Mouse (Mus musculus) megakaryocyte, embryonic 14.5 days (primary cell): ENCODE measurements at regions not wholly inside any gene's neighbourhood (a gene's known extent, or its start where the extent isn't known, plus 50 kb on each side); places are given as distances from the start of the nearest gene placed in this dataset.

Experiments used
- H3K27me3 ChIP-seq: replicated peaks from 2 replicates; pipeline ENCODE3; 2012; ENCODE audit warnings: inconsistent platforms
- H3K36me3 ChIP-seq: replicated peaks from 2 replicates; pipeline ENCODE3; 2012; ENCODE audit warnings: low read length, inconsistent platforms, mixed read lengths
- H3K4me1 ChIP-seq: 2 replicates; pipeline ENCODE4 v1.6.1; 2012; ENCODE audit warnings: inconsistent platforms
- H3K4me3 ChIP-seq: replicated peaks from 2 replicates; pipeline ENCODE3; 2012; ENCODE audit warnings: moderate library complexity, mild to moderate bottlenecking, inconsistent platforms
- H3K9me3 ChIP-seq: 2 replicates; pipeline ENCODE4 v1.6.1; 2012; ENCODE audit warnings: inconsistent platforms
- FLI1 ChIP-seq: IDR thresholded peaks from 2 replicates; pipeline ENCODE4 v1.6.1; 2012; ENCODE audit warnings: low read length, inconsistent platforms, mixed read lengths
- GATA1 ChIP-seq: IDR thresholded peaks from 3 replicates; pipeline ENCODE4 v1.6.1; 2012; ENCODE audit warnings: mixed read lengths, low read length, inconsistent platforms, borderline replicate concordance

DNA sequence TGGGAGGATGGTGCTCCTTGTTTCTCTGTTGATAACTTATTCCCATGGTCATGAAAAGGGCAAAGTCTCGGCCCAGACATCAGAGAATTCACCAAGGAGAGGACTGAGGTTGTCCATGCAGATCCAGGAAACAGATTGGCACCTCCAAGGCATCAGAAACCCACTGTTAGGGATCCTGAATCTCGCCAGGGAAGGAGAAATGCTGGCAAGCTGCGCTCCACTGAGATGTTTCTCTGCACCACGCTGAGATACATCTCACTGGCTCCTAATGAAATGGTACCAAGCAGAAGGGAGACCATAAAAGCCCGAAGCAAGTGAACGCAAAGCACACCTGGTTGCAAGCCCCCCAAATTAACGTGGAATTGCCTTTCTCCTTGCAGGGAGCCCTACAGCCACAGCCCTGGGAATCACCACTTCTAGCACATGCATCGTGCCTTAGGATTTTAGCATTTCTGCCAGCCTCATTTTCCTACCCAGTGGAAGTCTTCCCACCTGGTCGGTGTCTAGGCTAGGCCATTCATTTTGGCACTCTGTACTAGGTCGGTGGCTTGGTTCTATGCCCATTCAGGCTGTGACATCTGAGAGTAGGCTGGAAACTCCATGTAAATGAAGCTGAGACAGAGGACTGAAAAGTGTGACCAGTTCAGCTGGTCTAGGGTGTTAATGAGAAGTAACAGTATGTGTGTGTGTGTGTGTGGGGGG is 336.3 kb downstream of the Mex3b start:
- no peak for TF ChIP-seq FLI1
- no peak for TF ChIP-seq GATA1
- Histone ChIP-seq H3K36me3 (no peaks in the 10 kb centered on the region), H3K4me3 (no peak overlapping the region), H3K4me1 (peaks cover 5% of the 10 kb centered on the region; the same call in 1 of the 2 replicates), H3K9me3 (no peaks in the 10 kb centered on the region), H3K27me3 (peaks cover 22% of the 10 kb centered on the region)

DNA sequence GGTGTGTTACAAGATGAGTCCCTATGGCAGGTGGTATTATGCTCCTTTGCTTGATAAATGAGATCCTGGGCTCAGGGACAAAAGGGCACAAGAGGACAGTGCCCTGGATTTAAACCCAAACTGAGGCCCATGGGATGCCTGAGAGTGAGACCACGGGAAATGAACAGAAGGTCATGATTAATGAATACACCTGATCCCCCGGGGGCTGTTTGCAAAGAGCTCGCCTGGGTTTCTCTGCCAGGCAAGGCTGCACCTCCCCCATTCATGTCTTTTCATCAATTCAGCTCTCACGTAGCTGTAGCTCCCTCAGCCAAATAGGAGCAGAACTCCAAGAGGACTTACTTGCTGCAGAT is 336.9 kb downstream of the Mex3b start:
- TF ChIP-seq FLI1 (no peak), GATA1 (no peak)
- Histone ChIP-seq H3K9me3 (no peaks in the 10 kb centered on the region), H3K4me1 (peaks cover 5% of the 10 kb centered on the region; the same call in 1 of the 2 replicates), H3K36me3 (no peaks in the 10 kb centered on the region), H3K4me3 (no peak overlapping the region), H3K27me3 (peaks cover 24% of the 10 kb centered on the region)

DNA sequence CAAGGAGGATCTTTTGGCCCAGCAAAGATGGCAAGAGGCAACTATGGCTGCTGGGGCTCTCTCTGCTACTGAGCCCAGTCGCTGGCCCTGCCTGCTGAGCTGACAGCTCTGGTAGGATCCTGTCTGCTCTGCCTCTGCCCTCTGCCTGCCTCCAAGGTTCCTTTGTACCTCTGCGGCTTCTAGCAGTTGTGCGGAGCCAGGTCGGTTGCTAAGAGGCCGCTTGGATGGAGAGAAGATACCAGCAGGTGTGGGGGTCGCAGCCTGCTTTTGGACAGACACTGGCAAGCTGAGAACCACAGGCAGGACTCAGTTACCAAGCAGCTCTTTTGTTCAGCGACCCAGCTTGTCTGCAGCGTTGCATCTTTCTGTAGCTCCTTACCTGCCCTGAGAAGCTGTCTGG is 337.6 kb downstream of the Mex3b start:
- Histone ChIP-seq H3K4me3 (no peak overlapping the region), H3K36me3 (no peaks in the 10 kb centered on the region), H3K9me3 (no peaks in the 10 kb centered on the region), H3K4me1 (peaks cover 5% of the 10 kb centered on the region; the same call in 1 of the 2 replicates), H3K27me3 (peaks cover 24% of the 10 kb centered on the region)
- TF ChIP-seq FLI1 (no peak), GATA1 (no peak)

DNA sequence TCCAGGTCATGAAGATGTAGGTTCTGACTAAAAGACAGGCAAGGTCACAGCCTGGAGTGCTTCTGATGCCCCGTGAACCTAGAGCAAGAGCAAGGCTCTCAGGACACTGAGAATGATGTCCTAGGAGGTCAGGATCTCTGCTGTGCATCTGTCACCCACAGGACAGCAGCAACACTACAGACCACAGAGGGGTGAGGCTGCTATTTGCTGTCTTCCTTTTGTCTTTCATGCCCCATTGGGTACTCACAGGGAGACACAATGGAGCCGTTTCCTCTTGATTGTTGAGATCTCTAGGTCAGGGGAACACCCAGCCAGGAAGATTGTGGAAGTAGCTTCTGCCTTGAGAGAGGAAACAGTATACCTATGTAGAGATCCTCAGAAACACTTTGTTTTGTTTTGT is 339.9 kb downstream of the Mex3b start:
- Histone ChIP-seq H3K27me3 (peaks cover 16% of the 10 kb centered on the region), H3K9me3 (no peaks in the 10 kb centered on the region), H3K4me3 (no peak overlapping the region), H3K36me3 (no peaks in the 10 kb centered on the region), H3K4me1 (peaks cover 3% of the 10 kb centered on the region; the same call in 1 of the 2 replicates)
- TF ChIP-seq FLI1 (no peak), GATA1 (no peak)

DNA sequence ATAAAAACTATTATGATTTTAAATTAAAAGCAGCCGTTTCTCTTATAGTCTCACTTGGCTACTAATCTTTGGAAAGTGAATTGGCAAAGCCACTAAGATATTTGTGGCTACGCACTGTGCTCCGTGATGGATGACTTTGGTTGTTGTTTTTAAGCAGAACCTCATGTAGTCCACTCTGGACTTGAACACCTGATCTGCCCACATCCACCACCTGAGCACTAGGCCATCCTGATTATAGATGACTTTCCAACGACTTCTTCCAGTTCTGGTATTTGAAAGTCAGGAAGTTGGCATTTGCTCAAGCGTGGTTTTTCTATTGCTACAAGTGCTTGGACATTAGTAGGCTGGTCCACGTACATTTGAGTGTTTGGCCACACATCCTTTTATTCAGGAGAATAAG is 344.5 kb downstream of the Mex3b start:
- H3K4me3 ChIP-seq, result no peak overlapping the region
- H3K27me3 ChIP-seq, result peaks cover 3% of the 10 kb centered on the region
- no peaks in the 10 kb centered on the region for H3K9me3 ChIP-seq
- TF ChIP-seq GATA1 (no peak), FLI1 (no peak)
- no peaks in the 10 kb centered on the region for H3K4me1 ChIP-seq
- no peaks in the 10 kb centered on the region for H3K36me3 ChIP-seq

DNA sequence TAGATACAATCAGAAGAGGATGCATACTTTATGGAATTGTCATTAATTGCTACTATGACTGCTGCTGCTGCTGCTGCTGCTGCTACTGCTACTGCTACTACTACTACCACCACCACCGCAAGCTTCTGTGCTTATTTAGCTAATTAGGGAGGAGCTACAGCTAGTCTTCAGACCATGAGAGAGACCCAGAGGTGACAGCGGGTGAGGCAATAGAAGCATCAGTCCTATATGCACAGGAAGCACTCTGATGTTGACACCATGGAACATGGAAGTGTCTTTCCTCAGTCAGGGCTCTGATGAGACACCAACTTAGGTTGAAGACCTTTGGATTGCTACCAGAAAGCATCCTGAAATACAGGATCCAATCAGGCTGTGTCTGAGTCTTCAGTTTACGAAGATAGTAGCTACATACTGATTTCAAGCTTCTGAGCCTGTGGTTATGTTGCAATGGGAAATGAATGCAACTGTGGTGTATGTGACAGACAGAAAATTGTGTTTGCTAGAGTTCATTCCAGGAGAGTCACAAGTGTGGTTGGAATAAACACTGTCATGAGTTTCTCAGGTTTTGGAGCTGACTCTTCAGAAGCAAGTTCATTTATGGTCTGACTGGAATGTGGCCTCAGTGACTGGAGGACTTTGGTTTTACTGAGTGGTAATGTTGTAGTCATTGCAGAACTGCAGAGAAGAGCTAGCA is 355.0 kb downstream of the Mex3b start:
- Histone ChIP-seq H3K9me3 (peaks cover 5% of the 10 kb centered on the region; the same call in 1 of the 2 replicates), H3K4me1 (no peaks in the 10 kb centered on the region), H3K4me3 (no peak overlapping the region), H3K27me3 (no peaks in the 10 kb centered on the region), H3K36me3 (no peaks in the 10 kb centered on the region)
- TF ChIP-seq FLI1, result no peak
- no peak for TF ChIP-seq GATA1

DNA sequence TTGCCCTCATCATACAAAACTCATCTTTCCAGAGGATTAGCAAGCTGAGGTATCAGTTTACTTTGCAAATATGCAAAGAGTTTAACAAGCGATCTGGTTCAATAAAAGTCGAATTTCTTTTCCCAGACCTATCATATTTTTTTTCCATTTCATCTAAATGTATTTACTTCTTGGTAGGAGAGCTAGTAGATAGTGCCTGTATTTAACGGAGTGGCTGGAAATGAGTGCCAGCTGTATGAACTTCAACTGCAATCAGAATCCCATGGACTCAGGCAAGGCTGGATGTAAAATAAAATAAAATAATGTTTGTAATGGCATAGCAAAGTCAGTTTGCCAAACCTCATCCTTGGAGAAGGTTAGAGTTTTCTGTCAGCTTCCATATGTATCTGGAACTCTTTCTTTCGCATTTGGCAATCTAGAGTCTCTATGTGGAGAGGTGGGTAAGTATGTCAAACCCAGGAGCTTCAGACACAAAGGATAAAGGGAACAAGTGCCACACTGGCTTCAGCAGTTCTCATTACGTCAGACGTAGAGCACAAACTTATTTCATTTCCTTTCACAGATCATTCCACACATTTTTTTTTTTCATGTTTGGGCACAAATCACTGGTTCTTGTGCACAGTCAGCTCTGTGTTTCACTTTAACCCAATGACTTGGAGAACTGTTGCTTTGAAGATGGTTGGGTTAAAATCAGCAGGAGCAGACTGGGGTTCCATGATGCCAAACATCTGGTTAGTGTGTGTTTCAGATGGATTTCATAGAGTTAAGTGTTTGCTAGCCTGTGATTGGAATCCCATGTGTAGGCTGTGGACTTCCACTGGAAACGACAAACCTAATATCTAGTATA is 357.2 kb upstream of the Tmc3 start:
- no peaks in the 10 kb centered on the region for H3K27me3 ChIP-seq
- H3K9me3 ChIP-seq, result peaks cover 11% of the 10 kb centered on the region
- no peaks in the 10 kb centered on the region for H3K4me1 ChIP-seq
- TF ChIP-seq FLI1 (no peak), GATA1 (no peak)
- no peak overlapping the region for H3K4me3 ChIP-seq
- no peaks in the 10 kb centered on the region for H3K36me3 ChIP-seq

DNA sequence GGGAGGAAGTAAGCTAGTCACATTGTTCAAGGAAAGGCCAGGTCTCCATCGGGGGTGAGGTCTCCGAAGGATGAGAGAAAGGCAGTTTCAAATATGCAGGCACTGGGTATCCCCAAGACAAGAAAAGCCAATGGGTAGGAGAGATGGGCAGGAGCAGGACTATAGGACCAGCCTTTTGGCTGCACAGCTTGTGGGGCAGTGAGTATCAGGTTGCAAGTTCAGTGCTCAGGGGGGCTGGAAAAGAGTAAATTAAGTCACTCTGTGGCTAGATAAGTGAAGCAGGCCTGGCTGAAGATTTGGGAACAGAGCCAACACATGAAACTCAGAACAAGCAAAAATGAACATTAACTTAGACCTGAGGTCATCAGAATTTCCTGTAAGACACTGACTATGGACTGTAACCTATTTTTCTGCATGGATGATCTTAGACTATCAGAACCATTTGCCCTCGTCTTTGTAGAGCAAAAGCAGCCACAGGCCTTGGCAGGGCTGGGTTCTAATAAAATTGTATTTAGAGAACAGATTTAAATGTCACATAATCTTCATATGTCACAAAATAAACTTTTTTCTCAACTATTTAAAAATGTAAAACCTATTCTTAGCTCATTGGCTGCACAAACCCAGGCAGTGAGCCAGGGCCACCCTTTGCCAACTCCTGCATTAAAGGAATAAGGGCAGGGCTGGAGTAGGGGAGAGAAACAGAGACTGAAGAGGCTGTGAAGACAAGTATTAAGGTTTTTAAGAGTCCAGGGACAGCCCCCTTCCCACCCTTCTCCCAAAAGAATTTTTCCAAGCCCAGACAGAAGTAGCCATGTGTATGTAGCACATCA is 354.0 kb upstream of the Tmc3 start:
- Histone ChIP-seq H3K9me3 (peaks cover 11% of the 10 kb centered on the region), H3K27me3 (no peaks in the 10 kb centered on the region), H3K4me3 (no peak overlapping the region), H3K4me1 (no peaks in the 10 kb centered on the region), H3K36me3 (no peaks in the 10 kb centered on the region)
- TF ChIP-seq GATA1, result no peak
- TF ChIP-seq FLI1, result no peak

DNA sequence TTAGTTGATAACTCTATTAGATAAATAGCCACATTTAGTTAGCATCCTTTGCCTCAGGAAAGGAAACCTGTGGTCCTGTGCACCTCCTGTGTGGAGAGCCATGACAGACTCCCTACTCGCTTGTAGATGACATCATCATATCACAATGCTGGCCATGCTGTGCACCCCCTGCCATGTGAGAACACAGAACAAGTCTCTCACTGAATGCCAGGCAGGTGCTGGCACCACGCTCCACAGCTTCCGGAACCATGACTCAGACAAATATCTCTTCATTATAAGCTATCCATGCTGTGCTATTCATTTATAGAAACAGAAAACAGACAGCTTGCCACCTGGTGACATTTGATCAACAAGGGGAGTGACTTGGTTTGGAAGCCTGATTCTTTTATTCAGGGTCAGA is 349.1 kb upstream of the Tmc3 start:
- H3K4me1 ChIP-seq, result no peaks in the 10 kb centered on the region
- no peaks in the 10 kb centered on the region for H3K27me3 ChIP-seq
- no peak overlapping the region for H3K4me3 ChIP-seq
- no peak for TF ChIP-seq FLI1
- TF ChIP-seq GATA1, result no peak
- no peaks in the 10 kb centered on the region for H3K9me3 ChIP-seq
- no peaks in the 10 kb centered on the region for H3K36me3 ChIP-seq
